Mouse (Mus musculus): ENCODE data around the gene Rangap1. TPM values are rescaled to one million over a fixed set of nuclear protein-coding genes. Genes with fewer than 3 reads are reported as not detected.

Gene Rangap1
- total RNA-seq (2021), result 10 to 100 TPM; 69.7 to 70.0 TPM
- long read RNA-seq, experiment 1, transcript Rangap1-201 (16 exons, 3,033 nt), result major isoform, 87 of 108 reads
- long read RNA-seq, experiment 1, transcript Rangap1-202 (17 exons, 2,984 nt), result minor isoform, 8 of 108 reads
- long read RNA-seq, experiment 1, partial matches to known transcripts, result 6 of 108 reads
- long read RNA-seq, experiment 1, other reads (novel, unspliced or antisense), result 7 of 108 reads
- long read RNA-seq, experiment 2, transcript Rangap1-201 (16 exons, 3,033 nt), result major isoform, 130 of 171 reads
- long read RNA-seq, experiment 2, partial matches to known transcripts, result 31 of 171 reads
- long read RNA-seq, experiment 2, other reads (novel, unspliced or antisense), result 6 of 171 reads

DNA sequence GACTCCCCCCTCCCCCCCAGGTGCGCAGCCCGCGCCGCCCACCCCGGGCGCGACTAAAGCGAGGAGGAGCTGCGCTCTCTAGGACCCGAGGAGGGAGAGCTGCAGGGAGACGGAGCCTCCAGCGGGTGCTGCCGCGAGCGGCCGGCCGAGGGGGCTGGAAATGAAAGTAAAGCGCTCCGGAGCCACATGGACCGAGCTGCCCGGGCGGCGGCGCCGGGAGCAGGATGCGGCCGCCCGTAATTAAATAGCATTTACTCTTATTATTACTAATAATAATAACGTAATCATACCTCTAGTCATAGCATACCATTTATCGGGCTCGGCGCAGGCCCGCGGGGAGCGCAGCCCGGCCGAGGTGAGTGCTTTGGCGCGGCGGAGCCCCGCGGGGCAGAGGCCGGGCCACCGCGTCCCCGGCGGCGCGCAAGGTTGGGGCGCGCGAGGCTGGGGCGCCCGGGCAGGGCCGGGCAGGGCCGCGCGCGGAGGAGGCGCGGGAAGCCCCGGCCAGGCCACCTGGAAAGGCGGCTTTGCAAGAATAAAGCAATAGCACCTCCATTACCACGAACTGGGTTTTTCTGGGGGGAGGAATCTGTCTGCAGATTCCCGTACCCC lies at the start of gene Rangap1, which contains the start of gene Zc3h7b:
Gene Rangap1 (minus strand): TSS at position 539 of the 609 bp plus-strand sequence.
Gene Zc3h7b (plus strand): TSS at position 66 of the 609 bp plus-strand sequence.
- DNase-seq (ENCODE audit: low spot score in 2 of 2), result peak; percentile 72 to 79

GRCm38 (mm10) chr15:81792444-81792843 lies 47.1 kb upstream of the Rangap1 start:
- DNase-seq (ENCODE audit: low spot score in 2 of 2), result no peak

DNA sequence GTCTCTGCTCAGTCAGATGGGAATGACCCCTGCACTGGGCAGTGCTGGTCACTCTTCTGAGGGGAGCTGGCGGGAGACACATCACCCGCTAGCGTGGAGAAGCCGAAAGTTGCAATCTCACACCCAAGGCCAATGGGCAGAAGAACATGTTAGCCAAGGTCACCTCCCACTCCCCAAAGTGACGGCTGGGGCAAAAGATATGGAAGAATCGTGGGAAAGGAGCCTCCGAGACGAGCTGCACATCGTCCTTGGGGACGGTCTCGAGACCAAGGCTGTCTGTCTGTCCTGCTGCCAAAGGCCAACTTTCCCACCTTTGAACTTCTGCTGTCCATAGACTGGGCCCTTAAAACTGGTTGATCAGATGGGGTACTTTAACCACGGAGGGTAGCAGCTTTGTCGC lies 42.2 kb upstream of the Rangap1 start:
- no peak for DNase-seq (ENCODE audit: low spot score in 2 of 2)

DNA sequence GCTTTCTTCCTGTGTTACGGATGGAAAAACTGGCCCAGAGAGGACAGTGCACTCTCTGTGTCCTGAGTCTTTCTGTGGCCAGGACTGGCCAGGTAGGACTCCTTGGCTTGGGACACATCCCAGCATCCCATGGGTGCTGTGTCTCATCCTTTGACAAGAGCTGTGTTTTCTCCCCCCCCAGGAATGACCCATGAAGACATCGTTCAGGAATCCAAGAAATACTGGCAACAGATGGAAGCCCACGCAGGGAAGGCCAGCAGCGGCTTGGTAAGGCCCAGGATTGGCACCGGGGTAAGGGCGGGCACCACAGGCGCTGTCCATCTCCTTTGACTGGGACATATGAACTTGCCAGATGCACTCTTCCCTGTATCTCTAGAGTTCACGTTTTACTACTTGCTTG lies 40.4 kb upstream of the Rangap1 start:
- DNase-seq (ENCODE audit: low spot score in 2 of 2), result no peak

- no peak for DNase-seq (ENCODE audit: low spot score in 2 of 2)
Observed at GRCm38 (mm10) chr15:81784762-81785161, 39.4 kb upstream of the Rangap1 start.

GRCm38 (mm10) chr15:81781816-81782215 lies 36.5 kb upstream of the Rangap1 start:
- no peak for DNase-seq (ENCODE audit: low spot score in 2 of 2)

DNA sequence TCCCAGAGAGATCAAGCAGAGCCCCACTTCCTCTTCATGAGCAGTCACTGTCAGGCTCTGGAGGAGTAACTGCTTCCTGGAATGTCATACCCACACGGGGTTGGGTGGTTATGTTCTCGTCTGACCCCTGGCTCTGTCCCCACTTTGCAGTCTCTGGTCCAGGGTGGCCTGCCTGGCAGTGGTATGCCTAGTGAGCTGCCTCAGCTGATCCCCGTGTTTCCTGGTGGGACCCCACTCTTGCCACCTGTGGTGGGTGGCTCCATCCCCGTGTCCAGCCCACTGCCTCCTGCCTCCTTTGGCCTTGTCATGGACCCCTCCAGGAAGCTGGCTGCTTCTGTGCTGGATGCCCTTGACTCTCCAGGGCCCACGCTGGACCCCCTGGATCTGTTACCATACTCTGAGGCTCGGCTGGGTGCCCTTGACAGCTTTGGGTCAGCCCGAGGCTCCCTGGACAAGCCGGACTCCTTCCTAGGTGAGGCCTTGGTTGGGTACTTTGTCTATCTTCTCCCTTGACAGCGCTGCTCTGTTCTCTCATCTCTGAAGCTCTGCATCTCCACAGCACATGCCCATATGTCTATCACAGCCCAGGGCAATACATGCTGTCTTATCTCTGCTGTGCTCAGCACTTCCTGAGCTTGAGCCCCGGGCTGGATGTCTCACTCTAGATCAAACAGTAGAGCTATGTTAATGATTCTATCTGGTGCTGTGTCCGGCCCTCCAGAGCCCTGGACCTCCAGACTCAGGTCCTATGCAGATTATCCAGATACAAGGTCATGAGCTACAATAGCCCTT lies 31.5 kb upstream of the Rangap1 start:
- no peak for DNase-seq (ENCODE audit: low spot score in 2 of 2)

DNA sequence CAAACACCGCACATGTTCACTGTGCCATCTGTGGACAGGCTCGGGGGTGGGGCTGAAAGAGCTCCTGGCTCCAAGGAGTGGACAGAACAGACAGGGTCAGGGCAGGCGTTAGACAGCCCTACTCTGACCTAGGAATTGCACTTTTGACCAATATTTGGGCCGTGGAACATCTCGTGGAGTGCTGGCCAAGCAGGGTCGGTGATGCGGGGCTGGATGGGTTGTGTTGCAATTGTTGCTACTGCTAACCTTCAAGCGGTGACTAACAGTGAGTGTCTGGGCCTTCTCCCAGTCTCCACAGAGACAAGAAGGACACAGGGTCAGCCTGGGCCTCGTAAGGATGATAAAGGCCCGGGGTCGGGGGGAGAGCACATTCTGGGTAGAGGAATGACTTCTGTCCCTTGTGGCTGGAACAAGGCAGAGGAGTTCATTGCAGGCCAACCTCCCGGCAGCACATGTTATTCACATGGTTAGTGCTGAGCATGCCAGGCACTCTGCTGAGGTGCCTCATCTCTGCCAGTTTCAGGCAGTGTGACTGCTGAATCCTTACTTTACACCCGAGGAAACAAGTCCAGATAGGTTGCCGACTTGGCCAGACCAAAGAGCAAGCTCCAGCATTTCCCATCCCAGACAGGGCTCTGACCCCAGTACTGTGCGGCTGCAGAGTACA lies 29.3 kb upstream of the Rangap1 start:
- DNase-seq (ENCODE audit: low spot score in 2 of 2), result peak in 1 of 2 experiments; percentile 46

DNA sequence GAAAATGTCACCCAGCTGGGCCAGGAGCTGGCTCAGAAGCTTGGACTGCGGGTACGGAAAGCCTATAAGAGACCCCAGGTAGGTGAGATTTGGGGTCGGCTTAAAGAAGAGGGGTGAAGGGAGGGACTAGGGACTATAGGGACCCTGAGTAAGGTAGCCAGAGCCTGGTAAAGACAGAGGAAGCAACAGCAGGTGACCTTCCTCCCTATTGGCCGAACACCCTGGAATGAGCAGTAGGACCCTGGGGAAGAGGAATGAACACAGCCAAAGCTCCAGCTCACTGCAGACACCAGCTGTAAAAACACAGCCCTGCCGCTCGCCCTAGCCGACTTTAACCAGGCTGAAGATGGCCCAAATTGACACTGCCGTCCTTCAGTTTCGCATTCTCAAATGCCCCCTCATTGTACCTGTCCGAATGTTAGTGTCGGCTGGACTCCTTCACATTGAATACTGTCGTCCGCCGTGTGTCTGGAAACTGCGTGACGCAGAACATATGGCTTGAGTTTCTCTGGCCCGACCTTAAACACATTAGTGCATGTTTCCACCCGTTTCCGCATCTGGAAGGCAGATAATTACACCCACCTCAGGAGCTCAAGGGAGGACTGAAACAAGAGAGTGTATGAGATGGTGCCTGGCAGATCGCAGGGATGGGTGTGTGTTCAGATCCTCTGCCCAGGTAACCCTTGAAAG lies 27.2 kb upstream of the Rangap1 start:
- DNase-seq (ENCODE audit: low spot score in 2 of 2), result no peak

DNA sequence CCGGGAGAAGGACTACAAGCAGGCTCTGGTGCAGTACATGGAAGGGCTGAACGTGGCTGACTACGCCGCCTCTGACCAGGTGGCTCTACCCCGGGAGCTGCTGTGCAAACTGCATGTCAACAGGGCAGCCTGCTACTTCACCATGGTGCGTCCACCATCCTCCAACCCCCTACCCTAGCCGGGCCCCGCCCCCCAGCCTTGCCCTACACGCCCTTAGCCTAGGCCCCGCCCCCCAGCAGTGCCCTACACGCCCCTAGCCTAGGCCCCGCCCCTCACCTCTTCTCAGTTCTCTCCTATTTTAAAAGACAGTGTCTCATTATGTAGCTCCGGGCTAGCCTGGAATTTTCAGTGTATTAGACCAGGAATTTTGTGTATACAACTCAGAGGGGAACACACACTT lies 23.7 kb upstream of the Rangap1 start:
- DNase-seq (ENCODE audit: low spot score in 2 of 2), result no peak

GRCm38 (mm10) chr15:81766439-81766838 lies 21.1 kb upstream of the Rangap1 start:
- peak in 1 of 2 experiments; percentile 48 for DNase-seq (ENCODE audit: low spot score in 2 of 2)

GRCm38 (mm10) chr15:81765651-81766050 lies 20.3 kb upstream of the Rangap1 start:
- no peak for DNase-seq (ENCODE audit: low spot score in 2 of 2)

DNA sequence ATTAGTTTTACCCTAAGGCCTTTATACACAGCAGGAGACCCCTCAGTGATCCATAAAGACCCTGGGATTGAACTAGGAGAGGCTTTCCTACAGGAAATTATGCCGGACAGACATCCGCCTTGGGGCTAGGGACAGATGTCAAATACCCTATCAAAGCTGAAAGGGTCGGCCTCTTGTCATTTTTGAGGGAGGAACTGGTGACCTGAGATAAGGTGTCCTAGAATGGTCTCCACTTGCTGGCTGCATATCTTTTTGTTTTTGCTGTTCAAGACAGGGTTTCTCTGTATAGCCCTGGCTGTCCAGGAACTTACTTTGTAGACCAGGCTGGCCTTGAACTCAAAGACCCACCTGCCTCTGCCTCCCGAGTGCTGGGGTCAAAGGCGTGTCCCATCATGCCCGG lies 19.2 kb upstream of the Rangap1 start:
- DNase-seq (ENCODE audit: low spot score in 2 of 2), result no peak

- no peak for DNase-seq (ENCODE audit: low spot score in 2 of 2)
Observed at GRCm38 (mm10) chr15:81761959-81762358, 16.6 kb upstream of the Rangap1 start.

DNA sequence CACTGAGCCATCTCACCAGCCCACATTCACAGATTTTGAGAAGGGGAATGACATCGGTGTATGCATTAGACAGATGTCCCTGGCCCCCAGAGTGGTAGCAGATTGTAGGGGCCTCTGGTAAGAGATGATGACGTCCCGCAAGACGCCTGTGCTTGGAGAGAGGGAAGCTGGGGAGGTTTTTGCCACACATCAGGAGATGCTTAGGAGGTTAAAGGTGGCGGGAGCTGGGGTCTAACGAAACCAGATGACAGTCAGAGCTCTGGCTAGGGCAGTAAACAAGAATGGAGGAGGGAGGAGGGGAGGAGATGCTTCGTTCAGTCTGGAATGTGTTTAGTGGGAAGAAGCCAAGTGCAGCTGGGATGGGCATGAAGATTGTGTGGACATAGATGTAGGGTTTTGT lies 16.1 kb upstream of the Rangap1 start:
- no peak for DNase-seq (ENCODE audit: low spot score in 2 of 2)

- DNase-seq (ENCODE audit: low spot score in 2 of 2), result no peak
Observed at GRCm38 (mm10) chr15:81760361-81761079, 15.2 kb upstream of the Rangap1 start.

DNA sequence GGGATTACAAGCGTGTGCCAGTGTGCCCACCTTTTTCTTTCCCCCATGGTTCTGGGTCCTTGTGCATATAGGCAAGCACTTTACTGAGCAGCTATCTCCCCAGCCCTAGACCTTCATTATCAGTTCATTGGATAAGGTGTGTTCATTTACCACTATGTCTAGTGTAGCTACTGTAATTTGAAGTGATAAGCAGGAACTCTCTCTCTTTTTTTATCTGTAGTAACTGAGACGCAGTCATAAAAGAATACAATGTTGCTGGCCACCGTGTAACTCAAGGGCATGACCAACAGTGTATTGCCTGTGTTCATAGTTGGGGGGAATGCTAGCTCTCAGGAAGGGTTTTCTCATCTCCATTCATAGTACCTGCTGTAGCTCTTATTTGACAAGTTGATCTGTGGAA lies 14.2 kb upstream of the Rangap1 start:
- no peak for DNase-seq (ENCODE audit: low spot score in 2 of 2)

DNA sequence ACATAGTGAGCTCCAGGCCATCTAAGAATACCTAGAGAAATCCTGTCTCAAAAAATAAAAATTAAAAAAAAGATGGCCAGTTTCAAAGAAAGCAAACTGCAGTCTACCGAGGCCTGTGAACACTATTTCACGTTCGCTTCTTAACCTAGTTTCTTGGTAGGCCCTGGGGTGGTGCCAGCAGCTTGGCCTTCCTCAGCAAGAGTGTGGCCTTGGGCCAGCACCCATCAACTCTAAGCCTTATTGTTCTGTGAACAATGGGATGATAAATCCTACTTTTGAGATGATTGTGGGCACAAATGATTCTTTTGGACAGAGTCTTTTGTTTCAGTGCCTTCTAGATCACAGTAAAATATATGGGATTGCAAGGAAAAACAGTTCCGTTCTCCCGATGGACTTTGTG lies 13.4 kb upstream of the Rangap1 start:
- no peak for DNase-seq (ENCODE audit: low spot score in 2 of 2)

GRCm38 (mm10) chr15:81753669-81754068 lies 8.3 kb upstream of the Rangap1 start:
- DNase-seq (ENCODE audit: low spot score in 2 of 2), result no peak

- DNase-seq (ENCODE audit: low spot score in 2 of 2), result no peak
Observed at GRCm38 (mm10) chr15:81749742-81750141, 4.4 kb upstream of the Rangap1 start.

All from adrenal gland, adult 18-20 months (tissue).